Mouse (Mus musculus) cerebellum, adult 11-12 months (tissue): ENCODE data around the gene Rpgr.
A peak's percentile ranks its signal among the peaks of the same experiment; 100 is the strongest.

Experiments
- DNase-seq: peaks from one replicate; pipeline ENCODE4 v3.0.0; 2022

Gene Rpgr

GRCm38 (mm10) chrX:10216410-10216949 is at the start of gene Rpgr:
Gene Rpgr, minus strand, starts transcription at chrX:10216920.
- DNase-seq, result peak; percentile 93

GRCm38 (mm10) chrX:10258260-10258659 is 41.5 kb upstream of the Rpgr start:
- no peak for DNase-seq

- DNase-seq, result no peak
Measured at GRCm38 (mm10) chrX:10257774-10258173, 41.1 kb upstream of the Rpgr start.

GRCm38 (mm10) chrX:10251852-10252504 is 35.3 kb upstream of the Rpgr start, which contains the start of gene Otc:
Gene Otc, plus strand, starts transcription at chrX:10252305.
- DNase-seq, result no peak

GRCm38 (mm10) chrX:10251357-10251756 is 34.6 kb upstream of the Rpgr start:
- no peak for DNase-seq

GRCm38 (mm10) chrX:10243916-10244315 is 27.2 kb upstream of the Rpgr start:
- no peak for DNase-seq

GRCm38 (mm10) chrX:10239515-10239914 is 22.8 kb upstream of the Rpgr start:
- no peak for DNase-seq

- DNase-seq, result no peak
Measured at GRCm38 (mm10) chrX:10234617-10235016, 17.9 kb upstream of the Rpgr start.

GRCm38 (mm10) chrX:10233051-10233450 is 16.3 kb upstream of the Rpgr start:
- DNase-seq, result no peak

- DNase-seq, result peak; percentile 39
Measured at GRCm38 (mm10) chrX:10219281-10219680, 2.6 kb upstream of the Rpgr start.

- no peak for DNase-seq
Measured at GRCm38 (mm10) chrX:10215972-10216371, 748 bp downstream of the Rpgr start.

GRCm38 (mm10) chrX:10205937-10206336 is 10.8 kb downstream of the Rpgr start:
- DNase-seq, result no peak

- no peak for DNase-seq
Measured at GRCm38 (mm10) chrX:10201289-10201688, 15.4 kb downstream of the Rpgr start.

- DNase-seq, result no peak
Measured at GRCm38 (mm10) chrX:10152390-10152789, 64.3 kb downstream of the Rpgr start.

- DNase-seq, result no peak
Measured at GRCm38 (mm10) chrX:10117065-10117719, 99.5 kb downstream of the Rpgr start, which contains the start of gene Srpx. Gene Srpx, minus strand, starts transcription at chrX:10117709.

- DNase-seq, result no peak
Measured at GRCm38 (mm10) chrX:10115780-10116179, 100.9 kb downstream of the Rpgr start.

- no peak for DNase-seq
Measured at GRCm38 (mm10) chrX:10110736-10111135, 106.0 kb downstream of the Rpgr start.

- DNase-seq, result no peak
Measured at GRCm38 (mm10) chrX:10108558-10108957, 108.2 kb downstream of the Rpgr start.

- DNase-seq, result no peak
Measured at GRCm38 (mm10) chrX:10105475-10105874, 111.2 kb downstream of the Rpgr start.

GRCm38 (mm10) chrX:10102739-10103138 is 114.0 kb downstream of the Rpgr start:
- DNase-seq, result no peak

GRCm38 (mm10) chrX:10095797-10096196 is 120.9 kb downstream of the Rpgr start:
- DNase-seq, result no peak

- DNase-seq, result no peak
Measured at GRCm38 (mm10) chrX:10080385-10080784, 136.3 kb downstream of the Rpgr start.

- no peak for DNase-seq
Measured at GRCm38 (mm10) chrX:10079981-10080380, 136.7 kb downstream of the Rpgr start.

- no peak for DNase-seq
Measured at GRCm38 (mm10) chrX:10073966-10074365, 142.8 kb downstream of the Rpgr start.
